Mouse (Mus musculus) thymus, adult 2 months (tissue): ENCODE data around the gene Tns2.

ENCODE experiments used
- CTCF ChIP-seq: fragments of 200-500 bp; IDR thresholded peaks from 2 replicates; pipeline ENCODE4 v1.5.1; 2012; ENCODE audit warnings: mild to moderate bottlenecking, control low read depth, low read length, moderate library complexity, borderline replicate concordance; ENCODE audit not compliant: control insufficient read depth, poor library complexity, insufficient read depth; ENCODE audit errors: extremely low read depth
- POLR2A ChIP-seq: fragments of 200-500 bp; IDR thresholded peaks from 2 replicates; pipeline ENCODE4 v1.6.1; 2012; ENCODE audit warnings: mild to moderate bottlenecking, low read length, control low read depth, moderate library complexity; ENCODE audit not compliant: control insufficient read depth, poor library complexity, insufficient read depth; ENCODE audit errors: extremely low read depth

GRCm38 (mm10) chr15:102091063-102091679 lies 9.0 kb upstream of the Tns2 start:
- TF ChIP-seq POLR2A (no peak), CTCF (no peak)
